ENCODE assay signal across 18 mouse cellular contexts in the genomic region with DNA sequence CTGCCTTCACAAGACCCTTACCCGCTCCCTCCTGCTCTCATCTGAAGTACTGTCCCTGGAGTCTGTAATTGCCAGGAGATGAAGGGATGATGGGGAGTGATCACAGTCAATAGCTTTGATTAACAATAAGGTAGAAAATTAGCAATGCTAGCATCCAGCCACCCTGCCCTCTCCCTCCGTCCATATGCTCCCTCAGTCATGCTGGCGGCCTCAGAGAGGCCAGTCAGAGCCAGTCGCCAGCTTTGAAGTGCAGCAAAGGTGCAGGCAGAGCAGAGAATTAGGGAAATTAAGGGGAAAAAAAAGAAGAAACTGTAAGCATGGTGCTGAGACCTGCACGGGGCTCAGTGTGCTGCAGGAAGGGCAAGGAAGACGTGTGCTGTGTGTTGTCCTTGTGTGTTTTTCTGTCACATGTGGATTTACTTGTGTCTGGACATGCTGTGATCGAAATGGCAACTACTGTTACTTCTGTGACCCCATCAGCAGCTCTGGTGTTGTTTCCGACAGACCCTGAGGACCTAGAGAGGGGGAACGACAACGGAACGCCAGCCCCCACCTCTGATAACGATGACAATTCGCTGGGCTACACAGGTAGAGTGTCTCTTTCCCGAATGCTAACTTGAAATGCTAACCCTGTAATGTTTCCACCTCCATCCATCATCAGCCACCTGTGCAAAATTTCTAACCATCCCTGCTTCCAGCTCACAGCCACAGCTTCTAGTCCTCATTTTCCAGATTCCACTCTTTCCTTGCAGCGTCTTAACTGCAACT.
A peak's percentile ranks its signal among the peaks of the same experiment; 100 is the strongest.
DNase-seq lines count a peak whose midpoint lies in the region; ATAC-seq lines count a peak whose summit lies in the region.
"Had no signal": no experiment of that assay in that cellular context is flagged by ENCODE, and none has a peak within 500 bp of the region (broad histone marks: within the 10 kb centered on the region; RNA-seq: fewer than 3 reads in every experiment).

No protein-coding gene starts in this region.

- ATAC-seq in limb, embryonic 12.5 days (ENCODE audit: insufficient number of reproducible peaks, insufficient read depth, low FRiP score, low TSS enrichment, low read depth): no peak
- peak; percentile 51; the same call in 1 of the 2 replicates for ATAC-seq in hindbrain, embryonic 11.5 days (ENCODE audit: low FRiP score)
- ATAC-seq in midbrain, embryonic 11.5 days (ENCODE audit: low FRiP score): peak; percentile 73
- peak; percentile 22; the same call in 1 of the 2 replicates for ATAC-seq in neural tube, embryonic 15.5 days (ENCODE audit: low FRiP score)
- ATAC-seq in megakaryocyte progenitor cell, adult 5-6 weeks (replicated peaks; ENCODE audit: poor library complexity): no peak
- ATAC-seq: activated CD4-positive, CD25-positive, alpha-beta regulatory T cell, adult 4 months; intestine, postnatal 0 days; liver, postnatal 0 days had no signal

- peak overlapping the region; percentile 4; the same call in 1 of the 2 replicates for H3K4me2 ChIP-seq in limb, embryonic 12.5 days
- H3K4me2 ChIP-seq in hindbrain, embryonic 11.5 days (replicated peaks; ENCODE audit: low read depth, low read length): no peak overlapping the region
- peak overlapping the region; percentile 25; the same call in 1 of the 2 replicates for H3K4me2 ChIP-seq in midbrain, embryonic 11.5 days
- peak overlapping the region; percentile 39 for H3K4me2 ChIP-seq in neural tube, embryonic 15.5 days
- H3K4me2 ChIP-seq: stomach, embryonic 15.5 days had no signal

- no peak overlapping the region for H3K9ac ChIP-seq in limb, embryonic 12.5 days (replicated peaks)
- H3K9ac ChIP-seq in hindbrain, embryonic 11.5 days (ENCODE audit: low read depth, low read length): peak overlapping the region; percentile 15; the same call in 1 of the 2 replicates
- H3K9ac ChIP-seq in midbrain, embryonic 11.5 days (ENCODE audit: low read length): peak overlapping the region; percentile 17; the same call in 1 of the 2 replicates
- no peak overlapping the region; the same call in 1 of the 2 replicates for H3K9ac ChIP-seq in neural tube, embryonic 15.5 days (replicated peaks)
- H3K9ac ChIP-seq: liver, postnatal 0 days; stomach, embryonic 15.5 days had no signal

- H3K36me3 ChIP-seq in limb, embryonic 12.5 days: no peaks in the 10 kb centered on the region
- H3K36me3 ChIP-seq in limb, embryonic 10.5 days: no peaks in the 10 kb centered on the region
- H3K36me3 ChIP-seq in hindbrain, embryonic 11.5 days (ENCODE audit: control insufficient read depth, insufficient read depth, low read length): no peaks in the 10 kb centered on the region
- H3K36me3 ChIP-seq in midbrain, embryonic 11.5 days (ENCODE audit: control insufficient read depth, insufficient read depth, low read length): no peaks in the 10 kb centered on the region
- no peaks in the 10 kb centered on the region for H3K36me3 ChIP-seq in neural tube, embryonic 15.5 days
- H3K36me3 ChIP-seq: stomach, embryonic 15.5 days had no signal

- DNase-seq in limb, embryonic 10.5 days (ENCODE audit: low spot score): no peak
- no peak for DNase-seq in hindbrain, embryonic 11.5 days (ENCODE audit: low spot score)
- DNase-seq in midbrain, embryonic 11.5 days (ENCODE audit: low spot score, missing footprints): no peak
- no peak for DNase-seq in left cerebral cortex, adult 18-20 months (ENCODE audit: low spot score in 2 of 2)
- DNase-seq: cerebellum, adult 8-10 months; kidney, postnatal 36 days; layer of hippocampus, postnatal 36 days; liver, postnatal 0 days; lung, postnatal 4 days; retina, postnatal 1 day; thymus, postnatal 14 days had no signal

- H3K4me3 ChIP-seq in limb, embryonic 12.5 days (replicated peaks): no peak overlapping the region
- H3K4me3 ChIP-seq in limb, embryonic 10.5 days: no peak overlapping the region
- H3K4me3 ChIP-seq in hindbrain, embryonic 11.5 days (ENCODE audit: low read depth, low read length): no peak overlapping the region
- peak overlapping the region; percentile 13; the same call in 1 of the 2 replicates for H3K4me3 ChIP-seq in midbrain, embryonic 11.5 days (ENCODE audit: low read depth, low read length)
- 0 out of 2 replicates have a peak overlapping the region, but pooled peaks have one; percentile 1 for H3K4me3 ChIP-seq in neural tube, embryonic 15.5 days (replicated peaks)
- H3K4me3 ChIP-seq: myocyte; stomach, embryonic 15.5 days had no signal

- 18% methylated on average over 15 of the region's 15 CpGs for WGBS in limb, embryonic 12.5 days
- WGBS in limb, embryonic 10.5 days: 19% methylated on average over 15 of the region's 15 CpGs
- 26% methylated on average over 15 of the region's 15 CpGs for WGBS in hindbrain, embryonic 11.5 days
- 27% methylated on average over 15 of the region's 15 CpGs for WGBS in midbrain, embryonic 11.5 days
- 18% methylated on average over 15 of the region's 15 CpGs for WGBS in neural tube, embryonic 15.5 days

- no peaks in the 10 kb centered on the region for H3K9me3 ChIP-seq in limb, embryonic 12.5 days
- no peaks in the 10 kb centered on the region for H3K9me3 ChIP-seq in limb, embryonic 10.5 days (replicated peaks)
- H3K9me3 ChIP-seq in hindbrain, embryonic 11.5 days (ENCODE audit: control insufficient read depth, low read length): no peaks in the 10 kb centered on the region
- no peaks in the 10 kb centered on the region for H3K9me3 ChIP-seq in midbrain, embryonic 11.5 days (ENCODE audit: control insufficient read depth, low read length)
- H3K9me3 ChIP-seq in neural tube, embryonic 15.5 days (replicated peaks): no peaks in the 10 kb centered on the region
- H3K9me3 ChIP-seq: stomach, embryonic 15.5 days had no signal

- H3K27ac ChIP-seq in limb, embryonic 12.5 days: no peak overlapping the region
- H3K27ac ChIP-seq in limb, embryonic 10.5 days: no peak overlapping the region
- no peak overlapping the region for H3K27ac ChIP-seq in hindbrain, embryonic 11.5 days (ENCODE audit: low read depth, low read length)
- H3K27ac ChIP-seq in midbrain, embryonic 11.5 days (ENCODE audit: low read depth, low read length): peak overlapping the region; percentile 38; the same call in 1 of the 2 replicates
- no peak overlapping the region for H3K27ac ChIP-seq in neural tube, embryonic 15.5 days (replicated peaks)
- H3K27ac ChIP-seq: stomach, embryonic 15.5 days had no signal

- H3K4me1 ChIP-seq in limb, embryonic 12.5 days (replicated peaks): no peaks in the 10 kb centered on the region; the same call in 1 of the 2 replicates
- peaks cover 6% of the 10 kb centered on the region for H3K4me1 ChIP-seq in limb, embryonic 10.5 days
- H3K4me1 ChIP-seq in hindbrain, embryonic 11.5 days (replicated peaks; ENCODE audit: control insufficient read depth, insufficient read depth, low read length): peaks cover 3% of the 10 kb centered on the region; the same call in 1 of the 2 replicates
- peaks cover 16% of the 10 kb centered on the region for H3K4me1 ChIP-seq in midbrain, embryonic 11.5 days (ENCODE audit: control insufficient read depth, insufficient read depth, low read length)
- H3K4me1 ChIP-seq in neural tube, embryonic 15.5 days: peaks cover 11% of the 10 kb centered on the region
- H3K4me1 ChIP-seq: stomach, embryonic 15.5 days had no signal

- peaks cover 12% of the 10 kb centered on the region for H3K27me3 ChIP-seq in limb, embryonic 12.5 days
- H3K27me3 ChIP-seq in limb, embryonic 10.5 days (ENCODE audit: low read depth, poor library complexity, severe bottlenecking): peaks cover 11% of the 10 kb centered on the region
- H3K27me3 ChIP-seq in hindbrain, embryonic 11.5 days (ENCODE audit: control insufficient read depth, insufficient read depth, low read length): no peaks in the 10 kb centered on the region
- H3K27me3 ChIP-seq in midbrain, embryonic 11.5 days (ENCODE audit: control insufficient read depth, insufficient read depth, low read length): no peaks in the 10 kb centered on the region
- no peaks in the 10 kb centered on the region for H3K27me3 ChIP-seq in neural tube, embryonic 15.5 days (replicated peaks)
- H3K27me3 ChIP-seq: stomach, embryonic 15.5 days had no signal

Comparison
In these comparisons a context has a peak if more than half of its experiments do, and no peak if none do; other contexts are left out.
1. ATAC-seq: peak in hindbrain, embryonic 11.5 days (single experiment), midbrain, embryonic 11.5 days (single experiment) and neural tube, embryonic 15.5 days (single experiment); none in limb, embryonic 12.5 days (single experiment) and megakaryocyte progenitor cell, adult 5-6 weeks (single experiment).
2. H3K4me3 ChIP-seq: peak in midbrain, embryonic 11.5 days (single experiment) and neural tube, embryonic 15.5 days (single experiment); none in limb, embryonic 12.5 days (single experiment), limb, embryonic 10.5 days (single experiment) and hindbrain, embryonic 11.5 days (single experiment).
3. H3K9ac ChIP-seq: peak in hindbrain, embryonic 11.5 days (single experiment) and midbrain, embryonic 11.5 days (single experiment); none in limb, embryonic 12.5 days (single experiment) and neural tube, embryonic 15.5 days (single experiment).